In genomic region chr9:97172075-97172474, GRCm38 (mm10) we compare ENCODE assay signal across 10 mouse cellular contexts.
DNase-seq lines count a peak whose midpoint lies in the region; ATAC-seq and TF ChIP-seq lines count a peak whose summit lies in the region.
"Had no signal": no experiment of that assay in that cellular context is flagged by ENCODE, and none has a peak within 500 bp of the region (broad histone marks: within the 10 kb centered on the region; RNA-seq: fewer than 3 reads in every experiment).

No protein-coding gene starts in this region.

- no peaks in the 10 kb centered on the region for H3K4me1 ChIP-seq in liver, embryonic 14.5 days (replicated peaks; ENCODE audit: control insufficient read depth in 2 of 2, insufficient read depth in 2 of 2, low read length in 1 of 2)
- H3K4me1 ChIP-seq in liver, embryonic 12.5 days: no peaks in the 10 kb centered on the region
- H3K4me1 ChIP-seq in lung, embryonic 16.5 days (replicated peaks; ENCODE audit: control insufficient read depth, insufficient read depth, low read length): no peaks in the 10 kb centered on the region
- H3K4me1 ChIP-seq: heart, embryonic 15.5 days had no signal

- H3K9me3 ChIP-seq in liver, embryonic 14.5 days (ENCODE audit: control insufficient read depth, low read length): no peaks in the 10 kb centered on the region
- no peaks in the 10 kb centered on the region for H3K9me3 ChIP-seq in liver, embryonic 12.5 days (replicated peaks)
- no peaks in the 10 kb centered on the region for H3K9me3 ChIP-seq in lung, embryonic 16.5 days (ENCODE audit: control insufficient read depth, low read length)
- H3K9me3 ChIP-seq: heart, embryonic 15.5 days had no signal

- H3K4me2 ChIP-seq in liver, embryonic 14.5 days (ENCODE audit: low read depth): no peak overlapping the region
- no peak overlapping the region for H3K4me2 ChIP-seq in liver, embryonic 12.5 days
- no peak overlapping the region for H3K4me2 ChIP-seq in lung, embryonic 16.5 days (ENCODE audit: low read depth, low read length)
- H3K4me2 ChIP-seq: heart, embryonic 15.5 days had no signal

- no peak overlapping the region for H3K9ac ChIP-seq in liver, embryonic 14.5 days (replicated peaks)
- H3K9ac ChIP-seq in liver, embryonic 12.5 days: no peak overlapping the region
- no peak overlapping the region for H3K9ac ChIP-seq in lung, embryonic 16.5 days (ENCODE audit: low read length)
- H3K9ac ChIP-seq: heart, embryonic 15.5 days had no signal

- no peak overlapping the region for H3K4me3 ChIP-seq in liver, embryonic 14.5 days (ENCODE audit: insufficient read depth in 1 of 2, low read depth in 2 of 2, low read length in 2 of 2)
- H3K4me3 ChIP-seq in liver, embryonic 12.5 days: no peak overlapping the region
- H3K4me3 ChIP-seq in lung, embryonic 16.5 days (ENCODE audit: low read length): no peak overlapping the region
- H3K4me3 ChIP-seq: heart, embryonic 15.5 days; myocyte had no signal

- peak; percentile 60 for TF ChIP-seq CTCF in liver, embryonic 14.5 days (IDR thresholded peaks at IDR 0.05; ENCODE audit: low read depth)

- H3K36me3 ChIP-seq in liver, embryonic 14.5 days (replicated peaks; ENCODE audit: control insufficient read depth, insufficient read depth, low read depth): no peaks in the 10 kb centered on the region
- H3K36me3 ChIP-seq in liver, embryonic 12.5 days: no peaks in the 10 kb centered on the region
- H3K36me3 ChIP-seq in lung, embryonic 16.5 days (ENCODE audit: control insufficient read depth, insufficient read depth, low read length): no peaks in the 10 kb centered on the region
- H3K36me3 ChIP-seq: heart, embryonic 15.5 days had no signal

- 6% methylated on average over 3 of the region's 3 CpGs for WGBS in liver, embryonic 14.5 days (ENCODE audit: insufficient replicate concordance)
- 1% methylated on average over 3 of the region's 3 CpGs for WGBS in liver, embryonic 12.5 days (ENCODE audit: insufficient replicate concordance)
- whole genome bisulfite sequencing in lung, embryonic 16.5 days: 10% methylated on average over 3 of the region's 3 CpGs

- no peak for ATAC-seq in liver, embryonic 14.5 days (ENCODE audit: insufficient read depth)
- ATAC-seq in liver, embryonic 12.5 days: no peak
- peak; percentile 80 to 82 for ATAC-seq in hematopoietic stem cell, adult 5-6 weeks (replicated peaks in 1 of 2; ENCODE audit: insufficient read depth in 1 of 2, low FRiP score in 2 of 2, low TSS enrichment in 1 of 2, low read depth in 1 of 2, poor library complexity in 2 of 2, severe bottlenecking in 2 of 2)
- peak; percentile 45; the same call in 1 of the 2 replicates for ATAC-seq in lung, embryonic 16.5 days (ENCODE audit: low read depth)

- TF ChIP-seq EP300 in liver, embryonic 14.5 days (IDR thresholded peaks at IDR 0.05; ENCODE audit: low read depth): no peak

- DNase-seq in adrenal gland, postnatal 25 days: peak; percentile 32
- no peak for DNase-seq in adrenal gland, postnatal 4 days (ENCODE audit: low spot score in 2 of 2)
- peak in 1 of 3 experiments; percentile 1 for DNase-seq in liver, embryonic 14.5 days (ENCODE audit: low read depth in 3 of 3, low spot score in 3 of 3)
- DNase-seq in adrenal gland, postnatal 36 days: peak; percentile 23 to 46
- peak; percentile 45 for DNase-seq in thymus, postnatal 25 days

- no peak overlapping the region for H3K27ac ChIP-seq in liver, embryonic 14.5 days
- no peak overlapping the region for H3K27ac ChIP-seq in liver, embryonic 12.5 days
- no peak overlapping the region for H3K27ac ChIP-seq in lung, embryonic 16.5 days (ENCODE audit: low read length)
- H3K27ac ChIP-seq: heart, embryonic 15.5 days had no signal

- H3K27me3 ChIP-seq in liver, embryonic 14.5 days (ENCODE audit: control insufficient read depth, insufficient read depth, low read length): no peaks in the 10 kb centered on the region
- H3K27me3 ChIP-seq in liver, embryonic 12.5 days (replicated peaks): 0 out of 2 replicates have a peak, but pooled peaks cover 6% of the 10 kb centered on the region
- H3K27me3 ChIP-seq in lung, embryonic 16.5 days (ENCODE audit: control insufficient read depth, insufficient read depth, low read depth, low read length): no peaks in the 10 kb centered on the region; the same call in 1 of the 2 replicates
- H3K27me3 ChIP-seq: heart, embryonic 15.5 days had no signal

Comparison
In these comparisons a context has a peak if more than half of its experiments do, and no peak if none do; other contexts are left out.
1. DNase-seq: peak in adrenal gland, postnatal 25 days (single experiment), adrenal gland, postnatal 36 days (2 of 2) and thymus, postnatal 25 days (single experiment); none in adrenal gland, postnatal 4 days (0 of 2).
2. ATAC-seq: peak in hematopoietic stem cell, adult 5-6 weeks (2 of 2) and lung, embryonic 16.5 days (single experiment); none in liver, embryonic 14.5 days (single experiment) and liver, embryonic 12.5 days (single experiment).